Mouse (Mus musculus): ENCODE measurements around the gene Gm21987.

- TF ChIP-seq POLR2A (IDR thresholded peaks at IDR 0.05; ENCODE audit: control insufficient read depth in 1 of 2, insufficient read depth in 1 of 2, low read depth in 1 of 2, low read length in 2 of 2, poor library complexity in 1 of 2) (no peak; a peak in 1 of 4 replicates), CTCF (IDR thresholded peaks at IDR 0.05 in 2 of 3, conservative IDR thresholded peaks at IDR 0.05 in 1 of 3; ENCODE audit: control insufficient read depth in 1 of 3, insufficient read depth in 1 of 3, low read depth in 2 of 3, low read length in 3 of 3, poor library complexity in 1 of 3, severe bottlenecking in 1 of 3) (no peak), CHD2 (IDR thresholded peaks at IDR 0.05; ENCODE audit: low read length) (no peak), ELF1 (IDR thresholded peaks at IDR 0.05; ENCODE audit: low read depth, low read length) (no peak)
Observed at GRCm38 (mm10) chr16:38354185-38354913, 7.5 kb downstream of the Gm21987 start.

Measured in MEL (cell line).